Mouse (Mus musculus) stomach, embryonic 15.5 days (tissue): ENCODE results near the gene Zfp827. TPM values are rescaled to one million over a fixed set of nuclear protein-coding genes. Genes with fewer than 3 reads are reported as not detected.
A peak's percentile ranks its signal among the peaks of the same experiment; 100 is the strongest.

Experiments
- ATAC-seq: fragments of 200-750 bp; cut with Nextera tagmentation; 2 replicates; pipeline ENCODE4 v1.8.0; 2017; ENCODE audit warnings: low read depth, moderate number of reproducible peaks, moderate TSS enrichment; ENCODE audit not compliant: insufficient read depth, low FRiP score
- H3K27ac ChIP-seq: fragments of 300-500 bp; sonication (generic); 2 replicates; pipeline ENCODE4 v1.5.1; 2015; ENCODE audit warnings: mild to moderate bottlenecking, inconsistent platforms
- H3K27me3 ChIP-seq: fragments of 300-500 bp; sonication (generic); replicated peaks from 2 replicates; pipeline ENCODE4 v1.6.1; 2015; ENCODE audit warnings: inconsistent platforms
- H3K36me3 ChIP-seq: fragments of 300-500 bp; sonication (generic); 2 replicates; pipeline ENCODE4 v1.6.1; 2015; ENCODE audit warnings: inconsistent platforms
- H3K4me1 ChIP-seq: fragments of 300-500 bp; sonication (generic); 2 replicates; pipeline ENCODE4 v1.6.1; 2015; ENCODE audit warnings: inconsistent platforms
- H3K4me2 ChIP-seq: fragments of 300-500 bp; sonication (generic); 2 replicates; pipeline ENCODE4 v1.6.1; 2015; ENCODE audit warnings: mild to moderate bottlenecking, inconsistent platforms
- H3K4me3 ChIP-seq: fragments of 300-500 bp; sonication (generic); replicated peaks from 2 replicates; pipeline ENCODE4 v1.5.1; 2015; ENCODE audit warnings: inconsistent platforms
- H3K9ac ChIP-seq: fragments of 300-500 bp; sonication (generic); 2 replicates; pipeline ENCODE4 v1.6.1; 2015; ENCODE audit warnings: inconsistent platforms
- H3K9me3 ChIP-seq: fragments of 300-500 bp; sonication (generic); 2 replicates; pipeline ENCODE4 v1.6.1; 2016; ENCODE audit warnings: inconsistent platforms
- WGBS: fragments of 180-500 bp; shearing (Covaris S2); methylation state at CpG from one replicate; pipeline ENCODE4 v1.1.7; 2015; 5-methylcytosine and 5-hydroxymethylcytosine counted together
- polyA plus RNA-seq: library from polyadenylated mRNA; unstranded; fragments of >200 nt; fragmentation: Nextera tagmentation; extraction: Ambion mirVana; gene quantifications from 2 replicates; pipeline ENCODE4 v1.2.1, GENCODE M21; 2015

Zfp827 gene
- polyA plus RNA-seq, 1 experiment from 2014 or later: 7.7 TPM

GRCm38 (mm10) chr8:79037991-79038390 is 9.8 kb downstream of the Zfp827 start:
- Histone ChIP-seq H3K9me3 (no peaks in the 10 kb centered on the region), H3K27ac (no peak overlapping the region), H3K36me3 (no peaks in the 10 kb centered on the region), H3K4me1 (0 out of 2 replicates have a peak, but pooled peaks cover 6% of the 10 kb centered on the region), H3K4me2 (no peak overlapping the region), H3K9ac (no peak overlapping the region), H3K4me3 (no peak overlapping the region), H3K27me3 (no peaks in the 10 kb centered on the region)
- ATAC-seq: no peak
- 92% methylated on average over 7 of the region's 7 CpGs for WGBS

- Histone ChIP-seq H3K4me2 (no peak overlapping the region), H3K9ac (no peak overlapping the region), H3K36me3 (no peaks in the 10 kb centered on the region), H3K9me3 (no peaks in the 10 kb centered on the region), H3K4me1 (no peaks in the 10 kb centered on the region), H3K4me3 (no peak overlapping the region), H3K27me3 (no peaks in the 10 kb centered on the region), H3K27ac (no peak overlapping the region)
- ATAC-seq: no peak
- 86% methylated on average over 3 of the region's 3 CpGs for WGBS
These were observed 13.2 kb downstream of the Zfp827 start for GRCm38 (mm10) chr8:79041429-79041828.

- Histone ChIP-seq H3K9me3 (no peaks in the 10 kb centered on the region), H3K27me3 (no peaks in the 10 kb centered on the region), H3K4me2 (no peak overlapping the region), H3K4me1 (no peaks in the 10 kb centered on the region), H3K27ac (no peak overlapping the region), H3K4me3 (no peak overlapping the region), H3K36me3 (no peaks in the 10 kb centered on the region), H3K9ac (no peak overlapping the region)
- ATAC-seq: no peak
- 70% methylated on average over 3 of the region's 3 CpGs for WGBS
These were observed 14.0 kb downstream of the Zfp827 start for GRCm38 (mm10) chr8:79042252-79042651.

GRCm38 (mm10) chr8:79044673-79045072 is 16.4 kb downstream of the Zfp827 start:
- Histone ChIP-seq H3K9ac (no peak overlapping the region), H3K4me2 (no peak overlapping the region), H3K27me3 (no peaks in the 10 kb centered on the region), H3K4me1 (no peaks in the 10 kb centered on the region), H3K4me3 (no peak overlapping the region), H3K27ac (no peak overlapping the region), H3K36me3 (no peaks in the 10 kb centered on the region), H3K9me3 (no peaks in the 10 kb centered on the region)
- ATAC-seq: no peak
- 92% methylated on average over 5 of the region's 5 CpGs for WGBS

GRCm38 (mm10) chr8:79046659-79047058 is 18.4 kb downstream of the Zfp827 start:
- Histone ChIP-seq H3K4me1 (no peaks in the 10 kb centered on the region), H3K9ac (no peak overlapping the region), H3K27ac (no peak overlapping the region), H3K27me3 (no peaks in the 10 kb centered on the region), H3K36me3 (no peaks in the 10 kb centered on the region), H3K4me2 (no peak overlapping the region), H3K9me3 (no peaks in the 10 kb centered on the region), H3K4me3 (no peak overlapping the region)
- WGBS: 88% methylated on average over 4 of the region's 4 CpGs
- ATAC-seq: no peak

GRCm38 (mm10) chr8:79048388-79049005 is 20.3 kb downstream of the Zfp827 start:
- Histone ChIP-seq H3K4me2 (no peak overlapping the region), H3K9me3 (no peaks in the 10 kb centered on the region), H3K9ac (no peak overlapping the region), H3K27ac (no peak overlapping the region), H3K4me1 (no peaks in the 10 kb centered on the region), H3K4me3 (no peak overlapping the region), H3K36me3 (no peaks in the 10 kb centered on the region), H3K27me3 (no peaks in the 10 kb centered on the region)
- 78% methylated on average over 6 of the region's 6 CpGs for WGBS
- ATAC-seq: no peak; the same call in 1 of the 2 replicates

GRCm38 (mm10) chr8:79054222-79054621 is 26.0 kb downstream of the Zfp827 start:
- no peaks in the 10 kb centered on the region for H3K9me3 ChIP-seq
- ATAC-seq: no peak
- H3K4me2 ChIP-seq: no peak overlapping the region
- H3K27ac ChIP-seq: no peak overlapping the region
- H3K27me3 ChIP-seq: no peaks in the 10 kb centered on the region
- H3K4me3 ChIP-seq: no peak overlapping the region
- 91% methylated on average over 6 of the region's 6 CpGs for WGBS
- H3K36me3 ChIP-seq: no peaks in the 10 kb centered on the region
- 0 out of 2 replicates have a peak, but pooled peaks cover 3% of the 10 kb centered on the region for H3K4me1 ChIP-seq
- no peak overlapping the region for H3K9ac ChIP-seq

GRCm38 (mm10) chr8:79057179-79057578 is 28.9 kb downstream of the Zfp827 start:
- Histone ChIP-seq H3K4me3 (no peak overlapping the region), H3K4me2 (no peak overlapping the region), H3K4me1 (0 out of 2 replicates have a peak, but pooled peaks cover 5% of the 10 kb centered on the region), H3K9ac (no peak overlapping the region), H3K27ac (no peak overlapping the region), H3K36me3 (peaks cover 11% of the 10 kb centered on the region), H3K9me3 (no peaks in the 10 kb centered on the region), H3K27me3 (no peaks in the 10 kb centered on the region)
- 76% methylated on average over 3 of the region's 3 CpGs for WGBS
- ATAC-seq: no peak

GRCm38 (mm10) chr8:79059361-79059760 is 31.1 kb downstream of the Zfp827 start:
- H3K27ac ChIP-seq: 0 out of 2 replicates have a peak overlapping the region, but pooled peaks have one; percentile 3
- H3K4me1 ChIP-seq: 0 out of 2 replicates have a peak, but pooled peaks cover 5% of the 10 kb centered on the region
- H3K27me3 ChIP-seq: no peaks in the 10 kb centered on the region
- no peak for ATAC-seq
- WGBS: 59% methylated on average over 4 of the region's 4 CpGs
- H3K4me2 ChIP-seq: no peak overlapping the region
- H3K9ac ChIP-seq: no peak overlapping the region
- peaks cover 11% of the 10 kb centered on the region for H3K36me3 ChIP-seq
- no peaks in the 10 kb centered on the region for H3K9me3 ChIP-seq
- no peak overlapping the region for H3K4me3 ChIP-seq

GRCm38 (mm10) chr8:79060013-79060609 is 31.9 kb downstream of the Zfp827 start:
- H3K27me3 ChIP-seq: no peaks in the 10 kb centered on the region
- WGBS: 73% methylated on average over 19 of the region's 19 CpGs
- no peak for ATAC-seq
- H3K4me2 ChIP-seq: no peak overlapping the region
- H3K9ac ChIP-seq: no peak overlapping the region
- 0 out of 2 replicates have a peak, but pooled peaks cover 5% of the 10 kb centered on the region for H3K4me1 ChIP-seq
- H3K27ac ChIP-seq: no peak overlapping the region
- H3K9me3 ChIP-seq: no peaks in the 10 kb centered on the region
- H3K4me3 ChIP-seq: no peak overlapping the region
- peaks cover 11% of the 10 kb centered on the region for H3K36me3 ChIP-seq

GRCm38 (mm10) chr8:79065924-79066323 is 37.7 kb downstream of the Zfp827 start:
- no peak for ATAC-seq
- Histone ChIP-seq H3K4me2 (no peak overlapping the region), H3K4me1 (no peaks in the 10 kb centered on the region), H3K4me3 (no peak overlapping the region), H3K27me3 (no peaks in the 10 kb centered on the region), H3K27ac (no peak overlapping the region), H3K9ac (no peak overlapping the region), H3K36me3 (peaks cover 3% of the 10 kb centered on the region; the same call in 1 of the 2 replicates), H3K9me3 (no peaks in the 10 kb centered on the region)
- 93% methylated on average over 2 of the region's 2 CpGs for WGBS

- no peaks in the 10 kb centered on the region for H3K4me1 ChIP-seq
- WGBS: 68% methylated on average over 3 of the region's 3 CpGs
- no peaks in the 10 kb centered on the region for H3K9me3 ChIP-seq
- ATAC-seq: no peak
- H3K36me3 ChIP-seq: no peaks in the 10 kb centered on the region
- no peaks in the 10 kb centered on the region for H3K27me3 ChIP-seq
- H3K4me3 ChIP-seq: no peak overlapping the region
- H3K27ac ChIP-seq: no peak overlapping the region
- no peak overlapping the region for H3K4me2 ChIP-seq
- no peak overlapping the region for H3K9ac ChIP-seq
These were observed 39.8 kb downstream of the Zfp827 start for GRCm38 (mm10) chr8:79067812-79068630.
